Comparison of ENCODE assay signal across 21 mouse cellular contexts in the genomic region with DNA sequence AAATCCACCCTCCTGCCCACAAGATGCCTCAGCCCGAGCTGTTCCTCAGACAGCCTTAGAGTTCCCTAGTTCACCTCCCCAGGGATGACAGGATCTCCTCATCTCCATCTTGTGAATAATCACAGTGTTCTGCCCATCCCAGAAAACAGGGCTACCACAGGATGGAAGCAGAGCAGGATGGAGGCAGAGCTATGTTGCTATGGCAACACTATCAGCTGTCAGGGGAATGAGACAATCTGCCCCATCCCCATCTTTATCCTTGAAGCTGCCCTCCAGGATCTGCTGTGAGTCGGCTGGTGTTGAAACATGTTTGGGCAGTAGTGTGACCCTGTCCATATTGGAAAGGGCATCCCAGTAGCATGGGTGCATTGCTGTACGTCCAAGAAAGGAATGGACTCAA. TPM values are rescaled to one million over a fixed set of nuclear protein-coding genes. Genes with fewer than 3 reads are reported as not detected.
DNase-seq lines count a peak whose midpoint lies in the region; ATAC-seq and TF ChIP-seq lines count a peak whose summit lies in the region.
"Had no signal": no experiment of that assay in that cellular context is flagged by ENCODE, and none has a peak within 500 bp of the region (broad histone marks: within the 10 kb centered on the region; RNA-seq: fewer than 3 reads in every experiment).

No protein-coding gene starts in this region.

- TF ChIP-seq CTCF in left cerebral cortex, adult 2 months (IDR thresholded peaks at IDR 0.05), result no peak

- H3K9ac ChIP-seq in midbrain, embryonic 12.5 days (replicated peaks), result no peak overlapping the region
- H3K9ac ChIP-seq: heart, embryonic 12.5 days; liver, embryonic 14.5 days had no signal

- WGBS in hindbrain, embryonic 10.5 days, result 53% methylated on average over 3 of the region's 3 CpGs
- 35% methylated on average over 3 of the region's 3 CpGs for WGBS in midbrain, embryonic 12.5 days

- intact Hi-C loops in left cerebral cortex, adult 2 months (cut with DNase I), result no loop called here
- intact Hi-C loops in left cerebral cortex, postnatal 4 days (cut with DNase I), result no loop called here

- H3K4me2 ChIP-seq in midbrain, embryonic 12.5 days (replicated peaks), result 0 out of 2 replicates have a peak overlapping the region, but pooled peaks have one; percentile 2
- H3K4me2 ChIP-seq: heart, embryonic 12.5 days had no signal

- H3K27me3 ChIP-seq in hindbrain, embryonic 10.5 days (ENCODE audit: insufficient read depth, poor library complexity, severe bottlenecking), result peaks cover 57% of the 10 kb centered on the region
- H3K27me3 ChIP-seq in midbrain, embryonic 12.5 days, result peaks cover 43% of the 10 kb centered on the region

- ATAC-seq in midbrain, embryonic 12.5 days (ENCODE audit: low FRiP score, low read depth), result peak; percentile 61
- ATAC-seq: activated CD4-positive, CD25-positive, alpha-beta regulatory T cell, adult 4 months; CD4-positive, CD25-positive, alpha-beta regulatory T cell, adult 4 months had no signal

- no peaks in the 10 kb centered on the region for H3K9me3 ChIP-seq in hindbrain, embryonic 10.5 days
- peaks cover 4% of the 10 kb centered on the region; the same call in 1 of the 2 replicates for H3K9me3 ChIP-seq in midbrain, embryonic 12.5 days
- H3K9me3 ChIP-seq: heart, embryonic 12.5 days had no signal

- H3K4me1 ChIP-seq in hindbrain, embryonic 10.5 days (replicated peaks), result peaks cover 29% of the 10 kb centered on the region
- peaks cover 29% of the 10 kb centered on the region for H3K4me1 ChIP-seq in midbrain, embryonic 12.5 days

- peak overlapping the region; percentile 28; the same call in 1 of the 2 replicates for H3K27ac ChIP-seq in left cerebral cortex, adult 2 months
- 0 out of 2 replicates have a peak overlapping the region, but pooled peaks have one; percentile 8 for H3K27ac ChIP-seq in hindbrain, embryonic 10.5 days
- peak overlapping the region; percentile 8 for H3K27ac ChIP-seq in midbrain, embryonic 12.5 days (replicated peaks)
- H3K27ac ChIP-seq: liver, embryonic 14.5 days had no signal

- no peak overlapping the region for H3K4me3 ChIP-seq in left cerebral cortex, adult 2 months
- H3K4me3 ChIP-seq in hindbrain, embryonic 10.5 days, result no peak overlapping the region
- no peak overlapping the region for H3K4me3 ChIP-seq in midbrain, embryonic 12.5 days
- H3K4me3 ChIP-seq: heart, embryonic 12.5 days had no signal

- no peak for DNase-seq in left cerebral cortex, adult 2 months (ENCODE audit: extremely low spot score in 1 of 2, low spot score in 2 of 2)
- no peak for DNase-seq in left cerebral cortex, postnatal 4 days
- no peak for DNase-seq in hindbrain, embryonic 10.5 days (ENCODE audit: low spot score)
- DNase-seq in retina, postnatal 1 day, result peak; percentile 55
- no peak for DNase-seq in urinary bladder, postnatal 4 days (ENCODE audit: low spot score in 2 of 2)
- no peak for DNase-seq in adrenal gland, postnatal 4 days (ENCODE audit: low spot score in 2 of 2)
- DNase-seq: cerebellum, postnatal 14 days; gastrocnemius, postnatal 25 days; heart, postnatal 4 days; kidney, adult 8-10 months; lung, postnatal 14 days; right cerebral cortex, postnatal 4 days; thymus, adult 2 months had no signal

- no peaks in the 10 kb centered on the region for H3K36me3 ChIP-seq in hindbrain, embryonic 10.5 days
- H3K36me3 ChIP-seq in midbrain, embryonic 12.5 days, result no peaks in the 10 kb centered on the region
- H3K36me3 ChIP-seq: heart, embryonic 12.5 days had no signal

RNA-seq across cellular contexts. Expression of a gene that starts 9.5 kb away (rescaled TPM):
- 1 to 10 TPM in 1 of 2 experiments, not detected in 1; 1.6 TPM for total RNA-seq in left cerebral cortex, adult 2 months (2021)
- total RNA-seq in left cerebral cortex, postnatal 4 days (2021), result not detected
- polyA plus RNA-seq in hindbrain, embryonic 10.5 days (2016; fragmentation: Nextera tagmentation; extraction: Ambion mirVana), result not detected in 2 replicates
- polyA plus RNA-seq in midbrain, embryonic 12.5 days (2016; fragmentation: Nextera tagmentation; extraction: Ambion mirVana), result not detected in 2 replicates
- not detected for total RNA-seq in adrenal gland, postnatal 4 days (2021)
- total RNA-seq: gastrocnemius, postnatal 25 days; heart, postnatal 4 days had no signal
- polyA plus RNA-seq: activated CD4-positive, CD25-positive, alpha-beta regulatory T cell, adult 4 months; CD4-positive, CD25-positive, alpha-beta regulatory T cell, adult 4 months; embryonic facial prominence, embryonic 11.5 days; heart, embryonic 12.5 days; limb, embryonic 11.5 days; liver, embryonic 14.5 days; thymus, adult 2 months had no signal

RNA-seq across cellular contexts. Expression of a gene that starts 19.2 kb away (rescaled TPM):
- not detected for total RNA-seq in left cerebral cortex, adult 2 months (2021)
- not detected for total RNA-seq in left cerebral cortex, postnatal 4 days (2021)
- 0.22 and 0.37 TPM in 2 replicates for polyA plus RNA-seq in hindbrain, embryonic 10.5 days (2016; fragmentation: Nextera tagmentation; extraction: Ambion mirVana)
- not detected in 2 replicates for polyA plus RNA-seq in midbrain, embryonic 12.5 days (2016; fragmentation: Nextera tagmentation; extraction: Ambion mirVana)
- 10 to 100 TPM in 1 of 2 experiments, 1 to 10 TPM in 1; 2.0 to 17.3 TPM for total RNA-seq in adrenal gland, postnatal 4 days (2021)
- total RNA-seq: gastrocnemius, postnatal 25 days had no signal
- polyA plus RNA-seq: activated CD4-positive, CD25-positive, alpha-beta regulatory T cell, adult 4 months; CD4-positive, CD25-positive, alpha-beta regulatory T cell, adult 4 months; embryonic facial prominence, embryonic 11.5 days; limb, embryonic 11.5 days had no signal

RNA-seq across cellular contexts. Expression of a gene that starts 21.5 kb away (rescaled TPM):
- total RNA-seq in left cerebral cortex, adult 2 months (2021), result under 1 TPM; 0.37 to 0.72 TPM
- total RNA-seq in left cerebral cortex, postnatal 4 days (2021), result under 1 TPM in 1 of 2 experiments, not detected in 1; 0.78 TPM
- polyA plus RNA-seq in hindbrain, embryonic 10.5 days (2016; fragmentation: Nextera tagmentation; extraction: Ambion mirVana), result not detected in 2 replicates
- not detected in 2 replicates for polyA plus RNA-seq in midbrain, embryonic 12.5 days (2016; fragmentation: Nextera tagmentation; extraction: Ambion mirVana)
- total RNA-seq in adrenal gland, postnatal 4 days (2021), result 1 to 10 TPM in 1 of 2 experiments, under 1 TPM in 1; 0.76 to 2.0 TPM
- total RNA-seq: gastrocnemius, postnatal 25 days; heart, postnatal 4 days; layer of hippocampus, postnatal 10 days had no signal
- polyA plus RNA-seq: activated CD4-positive, CD25-positive, alpha-beta regulatory T cell, adult 4 months; CD4-positive, CD25-positive, alpha-beta regulatory T cell, adult 4 months; embryonic facial prominence, embryonic 11.5 days; heart, embryonic 12.5 days; limb, embryonic 11.5 days had no signal

RNA-seq across cellular contexts. Expression of a gene that starts 32.2 kb away (rescaled TPM):
- total RNA-seq in left cerebral cortex, adult 2 months (2021), result 10 to 100 TPM; 12.4 to 14.6 TPM
- 10 to 100 TPM; 10.6 to 12.6 TPM for total RNA-seq in left cerebral cortex, postnatal 4 days (2021)
- polyA plus RNA-seq in hindbrain, embryonic 10.5 days (2016; fragmentation: Nextera tagmentation; extraction: Ambion mirVana), result 2.9 and 4.1 TPM in 2 replicates
- 3.8 and 3.9 TPM in 2 replicates for polyA plus RNA-seq in midbrain, embryonic 12.5 days (2016; fragmentation: Nextera tagmentation; extraction: Ambion mirVana)
- total RNA-seq in adrenal gland, postnatal 4 days (2021), result 10 to 100 TPM in 1 of 2 experiments, 1 to 10 TPM in 1; 8.1 to 12.1 TPM
- polyA plus RNA-seq: CD4-positive, CD25-positive, alpha-beta regulatory T cell, adult 4 months had no signal
